7 mouse cellular contexts compared by ENCODE assay signal in genomic region chr8:72310849-72311506, GRCm38 (mm10). TPM values are rescaled to one million over a fixed set of nuclear protein-coding genes. Genes with fewer than 3 reads are reported as not detected.
A peak's percentile ranks its signal among the peaks of the same experiment; 100 is the strongest.
DNase-seq lines count a peak whose midpoint lies in the region; ATAC-seq and TF ChIP-seq lines count a peak whose summit lies in the region.

No protein-coding gene starts in this region.

- H3K27me3 ChIP-seq in CH12.LX (replicated peaks) (no peaks in the 10 kb centered on the region), MEL (ENCODE audit: control insufficient read depth in 1 of 2, insufficient read depth in 2 of 2, low read length in 2 of 2) (peaks cover 0 to 4% of the 10 kb centered on the region in 2 experiments; a peak in 2 of 4 replicates)
- no peaks in the 10 kb centered on the region for H3K27me3 ChIP-seq in heart, embryonic 15.5 days

- H3K9me3 ChIP-seq in CH12.LX (replicated peaks; ENCODE audit: low read length) (no peaks in the 10 kb centered on the region), MEL (replicated peaks; ENCODE audit: insufficient read depth, low read length) (no peaks in the 10 kb centered on the region)
- H3K9me3 ChIP-seq in heart, embryonic 15.5 days (replicated peaks) = no peaks in the 10 kb centered on the region

- H3K36me3 ChIP-seq in CH12.LX (replicated peaks in 1 of 2; ENCODE audit: control insufficient read depth in 1 of 2, insufficient read depth in 1 of 2, low read length in 1 of 2) (no peaks in the 10 kb centered on the region), MEL (ENCODE audit: control insufficient read depth in 1 of 2, insufficient read depth in 2 of 2, low read length in 2 of 2) (no peaks in the 10 kb centered on the region)
- H3K36me3 ChIP-seq in heart, embryonic 15.5 days = no peaks in the 10 kb centered on the region

- no peaks in the 10 kb centered on the region for H3K79me2 ChIP-seq in CH12.LX (replicated peaks; ENCODE audit: control insufficient read depth, extremely low read depth, insufficient read depth, poor library complexity, severe bottlenecking)
- no peaks in the 10 kb centered on the region for H3K79me2 ChIP-seq in MEL (ENCODE audit: control insufficient read depth, insufficient read depth, low read length, poor library complexity)

- H3K4me2 ChIP-seq in CH12.LX (ENCODE audit: insufficient read depth, low read depth, poor library complexity, severe bottlenecking) = no peak overlapping the region
- no peak overlapping the region for H3K4me2 ChIP-seq in heart, embryonic 15.5 days

- TF ChIP-seq POLR2A in CH12.LX (IDR thresholded peaks at IDR 0.05; ENCODE audit: low read depth, low read length) (no peak), MEL (IDR thresholded peaks at IDR 0.05; ENCODE audit: control insufficient read depth in 1 of 2, insufficient read depth in 1 of 2, low read depth in 1 of 2, low read length in 2 of 2, poor library complexity in 1 of 2) (no peak)

- dilution Hi-C loops in CH12.LX (cut with MboI; ENCODE audit: extremely low pct_ligation_motif_present, extremely low pct_unique_long_range_greater_than_20kb, low sequenced_read_pairs) = no loop called here

- no peak overlapping the region for H3K4me3 ChIP-seq in CH12.LX (replicated peaks in 1 of 3; ENCODE audit: low read depth in 2 of 3, low read length in 2 of 3, poor library complexity in 1 of 3)
- no peak overlapping the region for H3K4me3 ChIP-seq in MEL (ENCODE audit: control insufficient read depth in 1 of 2, insufficient read depth in 1 of 2, low read depth in 2 of 2, low read length in 2 of 2)
- no peak overlapping the region for H3K4me3 ChIP-seq in heart, embryonic 15.5 days

- peaks cover 5 to 10% of the 10 kb centered on the region in 2 experiments; a peak in 3 of 4 replicates for H3K4me1 ChIP-seq in CH12.LX (ENCODE audit: control insufficient read depth in 1 of 2, insufficient read depth in 2 of 2)
- H3K4me1 ChIP-seq in MEL (ENCODE audit: control insufficient read depth in 1 of 2, insufficient read depth in 2 of 2, low read length in 2 of 2) = peaks cover 0 to 5% of the 10 kb centered on the region in 2 experiments; a peak in 1 of 4 replicates
- H3K4me1 ChIP-seq in heart, embryonic 15.5 days (replicated peaks) = peaks cover 43% of the 10 kb centered on the region

- peak; percentile 78 for ATAC-seq in heart, embryonic 15.5 days (replicated peaks; ENCODE audit: insufficient number of reproducible peaks, insufficient read depth, low FRiP score, low read depth)
- ATAC-seq in activated CD4-positive, CD25-positive, alpha-beta regulatory T cell, adult 4 months = no peak

- TF ChIP-seq EP300 in CH12.LX (IDR thresholded peaks at IDR 0.05; ENCODE audit: low read length) (no peak), MEL (IDR thresholded peaks at IDR 0.05; ENCODE audit: low read depth in 1 of 2, low read length in 2 of 2) (no peak)

- in situ Hi-C loops in CH12.LX (cut with MboI; ENCODE audit: low pct_ligation_motif_present, low pct_unique_long_range_greater_than_20kb, low sequenced_read_pairs) = no loop called here

- H3K27ac ChIP-seq in CH12.LX (ENCODE audit: insufficient read depth, low read depth) = no peak overlapping the region
- no peak overlapping the region for H3K27ac ChIP-seq in MEL (ENCODE audit: control insufficient read depth, low read depth, low read length)
- peak overlapping the region; percentile 83 for H3K27ac ChIP-seq in heart, embryonic 15.5 days

- H3K9ac ChIP-seq in CH12.LX (ENCODE audit: insufficient read depth, low read depth) = no peak overlapping the region
- H3K9ac ChIP-seq in MEL (ENCODE audit: control insufficient read depth, low read depth, low read length, poor library complexity, severe bottlenecking) = no peak overlapping the region
- H3K9ac ChIP-seq in heart, embryonic 15.5 days = no peak overlapping the region

- TF ChIP-seq CTCF in CH12.LX (conservative IDR thresholded peaks at IDR 0.05 in 1 of 2, IDR thresholded peaks at IDR 0.05 in 1 of 2; ENCODE audit: low read depth in 2 of 2, low read length in 2 of 2) (no peak), MEL (IDR thresholded peaks at IDR 0.05 in 2 of 3, conservative IDR thresholded peaks at IDR 0.05 in 1 of 3; ENCODE audit: control insufficient read depth in 1 of 3, insufficient read depth in 1 of 3, low read depth in 2 of 3, low read length in 3 of 3, poor library complexity in 1 of 3, severe bottlenecking in 1 of 3) (no peak)

- peak; percentile 28 for DNase-seq in CH12.LX (ENCODE audit: extremely low read depth)
- DNase-seq in MEL (ENCODE audit: low read depth, low spot score) = peak; percentile 45
- DNase-seq in cerebellum, postnatal 10 days = peak; percentile 82 to 86
- DNase-seq in layer of hippocampus, adult 18-20 months (ENCODE audit: low spot score in 2 of 2) = peak; percentile 61 to 85
- DNase-seq in lung, postnatal 10 days = peak; percentile 46

- no peak for TF ChIP-seq RAD21 in CH12.LX (IDR thresholded peaks at IDR 0.05; ENCODE audit: low read depth, low read length)
- no peak for TF ChIP-seq RAD21 in MEL (IDR thresholded peaks at IDR 0.05; ENCODE audit: low read depth, low read length)

- WGBS in heart, embryonic 15.5 days = 32% methylated on average over 8 of the region's 8 CpGs

TF ChIP-seq in CH12.LX, 34 proteins besides CTCF, POLR2A, EP300 and RAD21:
- TF ChIP-seq PAX5 (IDR thresholded peaks at IDR 0.05; ENCODE audit: low read length) = no peak
- no peak for TF ChIP-seq TBP (conservative IDR thresholded peaks at IDR 0.05; ENCODE audit: low read depth, low read length)
- no peak for TF ChIP-seq ZC3H11A (IDR thresholded peaks at IDR 0.05; ENCODE audit: low read depth, low read length)
- 0 out of 2 replicates have a peak, but pooled peaks have one; percentile 18 for TF ChIP-seq ETS1 (conservative IDR thresholded peaks at IDR 0.05; ENCODE audit: low read depth, low read length)
- TF ChIP-seq MAZ (IDR thresholded peaks at IDR 0.05; ENCODE audit: low read depth, low read length) = no peak
- TF ChIP-seq BHLHE40 (IDR thresholded peaks at IDR 0.05; ENCODE audit: low read depth, low read length) = peak; percentile 16; the same call in 1 of the 2 replicates

TF ChIP-seq in MEL, 35 proteins besides CTCF, POLR2A, EP300 and RAD21:
- TF ChIP-seq ELF1 (IDR thresholded peaks at IDR 0.05; ENCODE audit: low read depth, low read length) (no peak), HCFC1 (IDR thresholded peaks at IDR 0.05; ENCODE audit: low read depth, low read length) (no peak), GABPA (IDR thresholded peaks at IDR 0.05; ENCODE audit: low read depth, low read length) (no peak), USF2 (IDR thresholded peaks at IDR 0.05; ENCODE audit: borderline replicate concordance in 1 of 2, insufficient read depth in 1 of 2, low read depth in 1 of 2, low read length in 2 of 2) (no peak), ETS1 (IDR thresholded peaks at IDR 0.05; ENCODE audit: low read depth, low read length) (peak; percentile 42; the same call in 1 of the 2 replicates), BHLHE40 (IDR thresholded peaks at IDR 0.05; ENCODE audit: borderline replicate concordance, low read depth, low read length) (no peak), POLR2AphosphoS2 (IDR thresholded peaks at IDR 0.05; ENCODE audit: low read length) (no peak)
TF ChIP-seq in MEL: peak in this region for 1.

RNA-seq across cellular contexts. Expression of gene Gm10282, which starts 5.9 kb away (rescaled TPM):
- 16.4 and 18.3 TPM in 2 replicates for total RNA-seq in CH12.LX (2012; rRNA removed)
- 76.4 and 77.7 TPM in 2 replicates for total RNA-seq in CH12.LX (2014; rRNA removed)
- polyA plus RNA-seq in CH12.LX (2012; ENCODE audit: insufficient read length, low read depth) = 125 and 176 TPM in 2 replicates
- 11.4 and 11.7 TPM in 2 replicates for total RNA-seq in MEL (2012; rRNA removed)
- 100 to 1,000 TPM in 1 of 2 experiments, not detected in 1; 133 TPM for polyA plus RNA-seq in MEL (2012; ENCODE audit: insufficient read depth in 1 of 2, insufficient read length in 2 of 2, low read depth in 1 of 2, low replicate concordance in 2 of 2, missing spikeins in 1 of 2)
- polyA plus RNA-seq in heart, embryonic 15.5 days (2015; fragmentation: Nextera tagmentation; extraction: Ambion mirVana) = 14.8 and 15.9 TPM in 2 replicates
- total RNA-seq in layer of hippocampus, adult 18-20 months (2021) = 1 to 10 TPM; 4.8 to 6.0 TPM
- polyA plus RNA-seq in activated CD4-positive, CD25-positive, alpha-beta regulatory T cell, adult 4 months (2017; shearing (Covaris generic)) = 10 to 100 TPM; 25.8 to 62.2 TPM

RNA-seq across cellular contexts. Expression of gene Klf2, which starts 7.9 kb away (rescaled TPM):
- total RNA-seq in CH12.LX (2012; rRNA removed) (not detected in 2 replicates), CH12.LX (2014; rRNA removed) (0.12 and 0.16 TPM in 2 replicates), MEL (2012; rRNA removed) (not detected in 2 replicates)
- polyA plus RNA-seq in CH12.LX (2012; ENCODE audit: insufficient read length, low read depth) (0.74 and 1.4 TPM in 2 replicates), MEL (2012; ENCODE audit: insufficient read depth in 1 of 2, insufficient read length in 2 of 2, low read depth in 1 of 2, low replicate concordance in 2 of 2, missing spikeins in 1 of 2) (not detected)
- 18.5 and 19.5 TPM in 2 replicates for polyA plus RNA-seq in heart, embryonic 15.5 days (2015; fragmentation: Nextera tagmentation; extraction: Ambion mirVana)
- total RNA-seq in layer of hippocampus, adult 18-20 months (2021) = 10 to 100 TPM; 20.1 to 22.2 TPM
- 10 to 100 TPM; 27.6 to 39.0 TPM for polyA plus RNA-seq in activated CD4-positive, CD25-positive, alpha-beta regulatory T cell, adult 4 months (2017; shearing (Covaris generic))

Comparison
In these comparisons a context has a peak if more than half of its experiments do, and no peak if none do; other contexts are left out.
1. DNase-seq: peak in every context shown above with its lines; median percentile 84 in cerebellum, postnatal 10 days; 73 in layer of hippocampus, adult 18-20 months; 46 in lung, postnatal 10 days; 45 in MEL; 28 in CH12.LX.
2. Of the 35 proteins assayed by ChIP-seq in both MEL and CH12.LX: peak only in MEL: none; only in CH12.LX: BHLHE40; in both: ETS1; in neither: 33.